Mouse (Mus musculus) liver, postnatal 0 days (tissue): Measurements from ENCODE around the gene Aspdh. TPM values are rescaled to one million over a fixed set of nuclear protein-coding genes. Genes with fewer than 3 reads are reported as not detected.

Source experiments
- ATAC-seq: fragments of 200-750 bp; cut with Nextera tagmentation; 2 replicates; pipeline ENCODE4 v1.8.0; 2017; ENCODE audit warnings: mild to moderate bottlenecking, moderate library complexity
- DNase-seq: peaks from one replicate; pipeline ENCODE4 v3.0.0-alpha.2; 2016
- H3K27ac ChIP-seq: fragments of 300-500 bp; sonication (generic); 2 replicates; pipeline ENCODE4 v1.5.1; 2014; ENCODE audit warnings: antibody characterized with exemption, moderate library complexity, mild to moderate bottlenecking, low read depth
- H3K27me3 ChIP-seq: fragments of 300-500 bp; sonication (generic); 2 replicates; pipeline ENCODE4 v1.6.1; 2014; ENCODE audit warnings: low read length, control low read depth, mixed read lengths; ENCODE audit not compliant: insufficient read depth
- H3K36me3 ChIP-seq: fragments of 300-500 bp; sonication (generic); replicated peaks from 2 replicates; pipeline ENCODE4 v1.6.1; 2014; ENCODE audit warnings: mild to moderate bottlenecking, control low read depth, low read length, moderate library complexity, mixed read lengths; ENCODE audit not compliant: insufficient read depth
- H3K4me1 ChIP-seq: fragments of 300-500 bp; sonication (generic); 2 replicates; pipeline ENCODE4 v1.6.1; 2014; ENCODE audit warnings: antibody characterized with exemption, mild to moderate bottlenecking, control low read depth; ENCODE audit not compliant: insufficient read depth
- H3K4me2 ChIP-seq: fragments of 300-500 bp; sonication (generic); 2 replicates; pipeline ENCODE4 v1.6.1; 2014; ENCODE audit warnings: low read depth, mild to moderate bottlenecking, low read length, moderate library complexity, mixed read lengths
- H3K4me3 ChIP-seq: fragments of 300-500 bp; sonication (generic); 2 replicates; pipeline ENCODE4 v1.5.1; 2014; ENCODE audit warnings: low read depth, low read length
- H3K9ac ChIP-seq: fragments of 300-500 bp; sonication (generic); replicated peaks from 2 replicates; pipeline ENCODE4 v1.6.1; 2014; ENCODE audit warnings: mild to moderate bottlenecking, moderate library complexity
- H3K9me3 ChIP-seq: fragments of 300-500 bp; sonication (generic); 2 replicates; pipeline ENCODE4 v1.6.1; 2016; ENCODE audit warnings: mild to moderate bottlenecking, control low read depth, low read length, mixed read lengths
- CTCF ChIP-seq: sonication (generic); IDR thresholded peaks from 2 replicates; pipeline ENCODE4 v1.5.1; 2016; ENCODE audit warnings: antibody characterized with exemption, low read depth
- EP300 ChIP-seq: IDR thresholded peaks from 2 replicates; pipeline ENCODE4 v1.6.1; 2016; ENCODE audit warnings: antibody characterized with exemption, low read depth, mild to moderate bottlenecking
- WGBS: fragments of 180-500 bp; shearing (Covaris S2); extraction: QIAGEN DNeasy Blood & Tissue Kit; methylation state at CpG from one replicate; pipeline ENCODE4 v1.1.7; 2014; ENCODE audit not compliant: insufficient replicate concordance; 5-methylcytosine and 5-hydroxymethylcytosine counted together
- polyA plus RNA-seq: library from polyadenylated mRNA; unstranded; fragments of >200 nt; fragmentation: Nextera tagmentation; extraction: Ambion mirVana; gene quantifications from 2 replicates; pipeline ENCODE4 v1.2.1, GENCODE M21; 2015

The Aspdh gene
- polyA plus RNA-seq: 38.9 and 44.3 TPM in 2 replicates

DNA sequence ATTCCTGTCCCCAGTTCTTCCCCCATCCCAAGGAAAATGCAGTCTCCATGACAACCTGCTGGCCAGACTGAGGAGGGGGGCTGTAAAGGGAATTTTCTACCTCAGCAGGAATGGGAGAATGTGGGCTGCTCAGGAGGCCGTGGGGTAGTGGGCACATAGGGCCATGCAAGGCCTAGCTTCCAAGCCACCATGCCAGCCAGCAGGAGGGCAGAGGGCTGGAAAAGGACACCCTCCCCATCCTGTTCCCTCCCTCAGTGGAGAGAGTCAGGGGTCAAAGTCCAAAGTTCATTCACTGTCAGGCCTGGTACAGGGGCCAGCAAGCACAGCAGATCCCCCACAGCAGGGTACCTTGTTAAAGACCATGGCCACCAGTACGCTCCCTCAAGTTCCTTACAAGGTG is at the start of gene Aspdh:
Aspdh (plus strand) TSS at position 281 of the 400 bp plus-strand sequence.
- peak within 1 kb of the TSS; percentile 65 for H3K4me2 ChIP-seq
- peak; percentile 40 for DNase-seq

DNA sequence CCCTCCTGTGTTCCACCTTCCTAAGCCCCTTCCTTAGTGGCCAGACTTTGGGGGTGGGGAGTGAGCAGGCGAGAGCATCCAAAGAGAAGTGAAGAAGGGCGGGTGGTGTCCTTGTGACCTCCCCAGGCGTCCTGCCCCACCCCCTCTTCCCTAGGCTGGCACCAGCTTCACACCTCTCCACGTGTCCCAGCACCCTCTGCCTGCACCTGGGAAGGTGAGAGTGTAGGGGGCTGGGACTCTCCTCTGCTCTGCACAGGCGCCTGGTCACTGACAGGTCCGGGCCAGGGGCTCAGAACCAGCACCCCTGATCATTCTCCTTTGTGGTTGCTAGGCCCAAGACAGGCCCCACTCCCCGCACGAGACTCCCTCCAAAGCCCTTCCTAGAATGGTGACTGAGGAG is 37.5 kb upstream of the Aspdh start:
- H3K4me2 ChIP-seq: no peak overlapping the region
- ATAC-seq (no peak), DNase-seq (no peak)
- no peak overlapping the region for H3K9ac ChIP-seq
- peaks cover 60% of the 10 kb centered on the region for H3K27me3 ChIP-seq
- no peak overlapping the region for H3K27ac ChIP-seq
- no peaks in the 10 kb centered on the region for H3K9me3 ChIP-seq
- TF ChIP-seq CTCF (no peak), EP300 (no peak)
- H3K36me3 ChIP-seq: no peaks in the 10 kb centered on the region
- no peak overlapping the region for H3K4me3 ChIP-seq
- WGBS: 20% methylated on average over 8 of the region's 8 CpGs
- no peaks in the 10 kb centered on the region for H3K4me1 ChIP-seq

More for the DNA sequence above, at the start of gene Aspdh:
- no peaks in the 10 kb centered on the region for H3K9me3 ChIP-seq
- 67% methylated on average over 2 of the region's 2 CpGs for WGBS
- ATAC-seq: peak; percentile 9; the same call in 1 of the 2 replicates
- H3K36me3 ChIP-seq: no peaks in the 10 kb centered on the region
- peak within 1 kb of the TSS; percentile 50 for H3K9ac ChIP-seq
- peak within 1 kb of the TSS; percentile 26 for H3K4me3 ChIP-seq
- TF ChIP-seq CTCF (no peak), EP300 (no peak)
- H3K27me3 ChIP-seq: peaks cover 42% of the 10 kb centered on the region
- H3K27ac ChIP-seq: peak within 1 kb of the TSS; percentile 66
- H3K4me1 ChIP-seq: peaks cover 28% of the 10 kb centered on the region

DNA sequence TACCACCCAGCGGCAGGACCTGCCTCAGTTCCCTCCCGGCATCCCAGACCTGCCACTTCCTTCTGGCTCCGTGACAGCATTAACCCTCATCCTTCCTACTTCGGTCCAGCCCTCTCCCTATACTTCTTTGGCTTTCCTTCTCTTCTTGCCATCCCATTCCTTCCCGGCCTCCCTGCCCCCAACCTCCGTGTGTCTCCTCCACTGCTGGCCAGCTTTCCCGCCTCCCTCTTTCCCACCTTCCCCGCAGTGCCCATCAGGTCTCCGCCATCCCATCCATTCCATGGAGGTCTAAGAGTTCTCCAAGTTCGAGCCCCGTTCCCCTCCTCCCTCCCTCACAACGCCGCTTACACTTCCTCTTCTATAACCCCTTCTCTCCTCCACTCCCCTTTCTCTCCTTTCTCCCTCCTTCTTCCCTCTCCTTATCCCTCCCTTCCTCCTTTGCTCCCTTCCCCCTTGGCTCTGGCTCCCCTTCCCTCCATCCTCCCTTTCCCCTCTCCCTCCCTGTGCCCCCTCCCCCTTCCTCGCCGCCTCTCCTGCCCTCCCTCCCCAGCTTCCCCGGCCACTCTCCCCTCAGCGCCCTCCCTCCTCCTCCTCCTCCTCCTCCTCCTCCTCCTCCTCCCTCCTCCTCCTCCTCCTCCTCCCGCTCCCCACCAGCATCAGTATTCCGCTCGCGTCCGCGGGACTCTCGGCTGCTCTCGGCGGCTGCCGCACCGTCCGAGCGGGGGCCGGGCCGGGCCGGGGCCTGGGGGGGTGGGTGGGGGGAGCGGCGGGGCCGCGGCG is 36.8 kb upstream of the Aspdh start:
- H3K27ac ChIP-seq: no peak overlapping the region
- no peak for DNase-seq
- no peak overlapping the region for H3K4me3 ChIP-seq
- no peaks in the 10 kb centered on the region for H3K36me3 ChIP-seq
- ATAC-seq: no peak
- 3% methylated on average over 16 of the region's 38 CpGs for WGBS
- no peaks in the 10 kb centered on the region for H3K4me1 ChIP-seq
- no peak overlapping the region for H3K4me2 ChIP-seq
- no peak overlapping the region for H3K9ac ChIP-seq
- TF ChIP-seq CTCF (no peak), EP300 (no peak)
- no peaks in the 10 kb centered on the region for H3K9me3 ChIP-seq
- H3K27me3 ChIP-seq: peaks cover 62% of the 10 kb centered on the region

DNA sequence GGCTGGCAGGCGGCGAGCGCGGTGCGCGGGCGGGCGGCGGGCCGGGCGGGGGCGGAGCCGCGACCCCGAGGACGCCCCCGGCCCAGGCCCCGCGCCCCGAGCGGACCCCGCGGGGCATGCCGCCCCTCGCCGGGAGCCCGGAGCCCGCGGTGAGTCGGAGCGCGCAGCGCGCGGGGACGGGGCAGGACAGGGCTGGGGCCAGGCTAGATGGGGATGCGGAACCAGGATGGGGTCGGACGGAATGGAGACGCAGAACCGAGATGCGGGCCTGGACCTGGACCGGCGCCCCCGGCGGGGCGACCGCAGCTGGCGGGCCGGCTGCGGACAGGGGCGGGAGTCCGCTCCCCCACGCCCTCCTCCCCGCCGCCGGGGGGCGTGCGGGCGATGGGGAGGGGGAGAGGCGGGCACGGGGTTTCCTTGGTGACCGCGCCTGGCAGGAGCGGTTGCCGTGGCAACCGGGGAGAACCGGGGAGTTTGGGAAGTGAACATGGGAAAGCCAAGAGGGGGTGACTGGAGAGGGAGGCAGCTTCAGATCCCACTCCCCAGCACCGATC is 36.1 kb upstream of the Aspdh start, which contains the start of gene Lrrc4b:
Lrrc4b (plus strand) TSS at position 51 of the 554 bp plus-strand sequence.
- Histone ChIP-seq H3K9me3 (no peaks in the 10 kb centered on the region), H3K9ac (no peak within 1 kb of the TSS), H3K27ac (no peak within 1 kb of the TSS), H3K27me3 (peaks cover 62% of the 10 kb centered on the region), H3K36me3 (no peaks in the 10 kb centered on the region), H3K4me3 (no peak within 1 kb of the TSS), H3K4me2 (no peak within 1 kb of the TSS), H3K4me1 (no peaks in the 10 kb centered on the region)
- TF ChIP-seq EP300 (no peak), CTCF (no peak)
- WGBS: under 1% methylated on average over 21 of the region's 69 CpGs
- ATAC-seq: no peak
- no peak for DNase-seq

GRCm38 (mm10) chr7:44429534-44430488 is 35.4 kb upstream of the Aspdh start:
- H3K4me1 ChIP-seq: no peaks in the 10 kb centered on the region
- H3K4me3 ChIP-seq: no peak overlapping the region
- ATAC-seq (no peak), DNase-seq (no peak)
- no peak overlapping the region for H3K9ac ChIP-seq
- no peak overlapping the region for H3K4me2 ChIP-seq
- WGBS: 7% methylated on average over 29 of the region's 32 CpGs
- H3K27ac ChIP-seq: no peak overlapping the region
- TF ChIP-seq EP300 (no peak), CTCF (no peak)
- no peaks in the 10 kb centered on the region for H3K9me3 ChIP-seq
- H3K27me3 ChIP-seq: peaks cover 62% of the 10 kb centered on the region
- H3K36me3 ChIP-seq: no peaks in the 10 kb centered on the region

DNA sequence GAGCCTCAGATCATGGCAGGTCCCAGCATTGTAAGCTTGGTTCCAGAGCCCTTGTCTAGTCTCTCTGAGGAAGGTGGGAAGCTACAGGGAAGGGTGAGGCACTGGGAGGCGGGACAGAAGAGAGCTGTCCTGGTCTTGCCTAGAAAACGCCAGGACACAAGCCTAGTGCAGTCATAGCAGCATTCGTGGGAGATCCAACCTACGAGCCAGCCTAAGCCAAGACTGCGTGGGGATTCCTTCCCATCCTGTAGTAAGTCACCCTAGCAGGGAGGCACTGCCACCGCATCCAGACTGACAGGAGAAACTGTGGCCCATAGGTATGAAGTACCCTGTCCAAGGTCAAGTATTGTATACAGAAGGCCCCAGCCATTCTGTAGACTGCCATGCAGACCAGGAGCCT is 32.6 kb upstream of the Aspdh start:
- DNase-seq (no peak), ATAC-seq (no peak)
- Histone ChIP-seq H3K27me3 (peaks cover 51% of the 10 kb centered on the region), H3K4me3 (no peak overlapping the region), H3K36me3 (no peaks in the 10 kb centered on the region), H3K4me2 (no peak overlapping the region), H3K9me3 (no peaks in the 10 kb centered on the region), H3K9ac (no peak overlapping the region), H3K4me1 (no peaks in the 10 kb centered on the region), H3K27ac (no peak overlapping the region)
- TF ChIP-seq CTCF: no peak
- no peak for TF ChIP-seq EP300
- WGBS: 68% methylated on average over 6 of the region's 6 CpGs
